Mouse (Mus musculus) bone marrow, adult 2 months (tissue): Measurements from ENCODE around the gene Klhdc3.

Experiments used
- CTCF ChIP-seq: fragments of 200-500 bp; IDR thresholded peaks from 2 replicates; pipeline ENCODE4 v1.5.1; 2011; ENCODE audit warnings: low read length, control low read depth; ENCODE audit not compliant: control insufficient read depth, insufficient read depth
- POLR2A ChIP-seq: fragments of 200-500 bp; IDR thresholded peaks from 2 replicates; pipeline ENCODE4 v1.6.1; 2011; ENCODE audit warnings: low read depth, mild to moderate bottlenecking, control low read depth, low read length, borderline replicate concordance; ENCODE audit not compliant: control insufficient read depth

DNA sequence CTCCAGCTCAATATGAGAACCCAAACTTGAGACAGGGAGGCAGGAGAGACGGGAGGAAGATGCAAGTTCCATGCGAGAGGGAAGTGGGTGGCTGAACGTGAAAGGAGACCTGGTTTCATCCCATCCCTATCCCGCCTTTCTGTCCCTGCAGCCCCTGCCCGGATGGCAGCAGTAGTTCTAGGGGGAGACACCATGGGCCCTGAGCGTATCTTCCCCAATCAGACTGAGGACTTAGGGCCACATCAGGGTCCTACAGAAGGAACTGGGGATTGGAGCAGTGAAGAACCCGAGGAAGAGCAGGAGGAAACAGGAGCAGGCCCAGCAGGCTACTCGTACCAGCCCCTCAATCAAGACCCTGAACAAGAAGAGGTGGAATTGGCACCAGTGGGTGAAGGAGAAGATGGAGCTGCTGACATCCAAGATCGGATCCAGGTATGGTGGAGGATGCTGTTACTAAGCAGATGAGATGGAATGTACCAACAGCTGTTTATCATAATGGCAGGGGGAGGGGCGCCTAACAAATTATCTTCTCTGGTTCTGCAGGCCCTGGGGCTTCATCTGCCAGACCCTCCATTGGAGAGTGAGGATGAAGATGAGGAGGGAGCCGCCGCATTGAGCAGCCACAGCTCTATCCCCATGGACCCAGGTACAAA is 878 bp upstream of the Klhdc3 start:
- TF ChIP-seq CTCF (no peak), POLR2A (no peak)
